Mouse (Mus musculus) kidney, embryonic 16.5 days (tissue): ENCODE results near the gene Tbata. TPM values are rescaled to one million over a fixed set of nuclear protein-coding genes. Genes with fewer than 3 reads are reported as not detected.
A peak's percentile ranks its signal among the peaks of the same experiment; 100 is the strongest.

Experiments used
- ATAC-seq: fragments of 200-750 bp; cut with Nextera tagmentation; 2 replicates; pipeline ENCODE4 v1.8.0; 2017; ENCODE audit warnings: moderate TSS enrichment; ENCODE audit not compliant: low FRiP score, low TSS enrichment
- H3K27ac ChIP-seq: fragments of 300-500 bp; sonication (generic); 2 replicates; pipeline ENCODE4 v1.5.1; 2014; ENCODE audit warnings: low read length
- H3K27me3 ChIP-seq: fragments of 300-500 bp; sonication (generic); 2 replicates; pipeline ENCODE4 v1.6.1; 2014; ENCODE audit warnings: low read length, control low read depth, mixed read lengths; ENCODE audit not compliant: insufficient read depth
- H3K36me3 ChIP-seq: fragments of 300-500 bp; sonication (generic); 2 replicates; pipeline ENCODE4 v1.6.1; 2014; ENCODE audit warnings: low read length, control low read depth, mixed read lengths; ENCODE audit not compliant: insufficient read depth
- H3K4me1 ChIP-seq: fragments of 300-500 bp; sonication (generic); 2 replicates; pipeline ENCODE4 v1.6.1; 2014; ENCODE audit warnings: low read length, control low read depth, mixed read lengths; ENCODE audit not compliant: insufficient read depth
- H3K4me2 ChIP-seq: fragments of 300-500 bp; sonication (generic); replicated peaks from 2 replicates; pipeline ENCODE4 v1.6.1; 2014; ENCODE audit warnings: low read depth, low read length
- H3K4me3 ChIP-seq: fragments of 300-500 bp; sonication (generic); 2 replicates; pipeline ENCODE4 v1.5.1; 2014; ENCODE audit warnings: mild to moderate bottlenecking, low read length
- H3K9ac ChIP-seq: fragments of 300-500 bp; sonication (generic); replicated peaks from 2 replicates; pipeline ENCODE4 v1.6.1; 2014; ENCODE audit warnings: low read length
- H3K9me3 ChIP-seq: fragments of 300-500 bp; sonication (generic); 2 replicates; pipeline ENCODE4 v1.6.1; 2016; ENCODE audit warnings: low read length, control low read depth
- WGBS: fragments of 180-500 bp; shearing (Covaris S2); extraction: QIAGEN DNeasy Blood & Tissue Kit; methylation state at CpG from one replicate; pipeline ENCODE4 v1.1.7; 2014; 5-methylcytosine and 5-hydroxymethylcytosine counted together
- polyA plus RNA-seq: library from polyadenylated mRNA; unstranded; fragments of >200 nt; fragmentation: Nextera tagmentation; extraction: Ambion mirVana; gene quantifications from 2 replicates; pipeline ENCODE4 v1.2.1, GENCODE M21; 2015

Gene Tbata
- polyA plus RNA-seq, 1 experiment from 2014 or later, result 0.24 TPM

- Histone ChIP-seq H3K4me1 (peaks cover 6% of the 10 kb centered on the region; the same call in 1 of the 2 replicates), H3K27ac (peak overlapping the region; percentile 94), H3K36me3 (0 out of 2 replicates have a peak, but pooled peaks cover 3% of the 10 kb centered on the region), H3K4me2 (peak overlapping the region; percentile 92), H3K9me3 (no peaks in the 10 kb centered on the region), H3K27me3 (no peaks in the 10 kb centered on the region), H3K4me3 (peak overlapping the region; percentile 87), H3K9ac (peak overlapping the region; percentile 92)
- no peak for ATAC-seq
- WGBS, result 0% methylated on average over 3 of the region's 3 CpGs
These were observed 26.0 kb upstream of the Tbata start for GRCm38 (mm10) chr10:61145766-61146118.

- peak overlapping the region; percentile 92 for H3K4me2 ChIP-seq
- WGBS, result 0% methylated on average over 41 of the region's 53 CpGs
- no peaks in the 10 kb centered on the region for H3K9me3 ChIP-seq
- peak overlapping the region; percentile 87 for H3K4me3 ChIP-seq
- no peaks in the 10 kb centered on the region for H3K27me3 ChIP-seq
- peaks cover 6% of the 10 kb centered on the region; the same call in 1 of the 2 replicates for H3K4me1 ChIP-seq
- peak overlapping the region; percentile 94 for H3K27ac ChIP-seq
- 0 out of 2 replicates have a peak, but pooled peaks cover under 1% of the 10 kb centered on the region for H3K36me3 ChIP-seq
- peak; percentile 64 for ATAC-seq
- peak overlapping the region; percentile 92 for H3K9ac ChIP-seq
These were observed 25.5 kb upstream of the Tbata start for GRCm38 (mm10) chr10:61146119-61146806.

GRCm38 (mm10) chr10:61146807-61147156, 25.0 kb upstream of the Tbata start:
- Histone ChIP-seq H3K27me3 (no peaks in the 10 kb centered on the region), H3K4me1 (peaks cover 6% of the 10 kb centered on the region; the same call in 1 of the 2 replicates), H3K9me3 (no peaks in the 10 kb centered on the region), H3K36me3 (no peaks in the 10 kb centered on the region), H3K27ac (peak overlapping the region; percentile 94), H3K4me3 (peak overlapping the region; percentile 87), H3K4me2 (peak overlapping the region; percentile 92), H3K9ac (peak overlapping the region; percentile 92)
- no peak; the same call in 1 of the 2 replicates for ATAC-seq
- WGBS, result 2% methylated on average over 8 of the region's 14 CpGs

DNA sequence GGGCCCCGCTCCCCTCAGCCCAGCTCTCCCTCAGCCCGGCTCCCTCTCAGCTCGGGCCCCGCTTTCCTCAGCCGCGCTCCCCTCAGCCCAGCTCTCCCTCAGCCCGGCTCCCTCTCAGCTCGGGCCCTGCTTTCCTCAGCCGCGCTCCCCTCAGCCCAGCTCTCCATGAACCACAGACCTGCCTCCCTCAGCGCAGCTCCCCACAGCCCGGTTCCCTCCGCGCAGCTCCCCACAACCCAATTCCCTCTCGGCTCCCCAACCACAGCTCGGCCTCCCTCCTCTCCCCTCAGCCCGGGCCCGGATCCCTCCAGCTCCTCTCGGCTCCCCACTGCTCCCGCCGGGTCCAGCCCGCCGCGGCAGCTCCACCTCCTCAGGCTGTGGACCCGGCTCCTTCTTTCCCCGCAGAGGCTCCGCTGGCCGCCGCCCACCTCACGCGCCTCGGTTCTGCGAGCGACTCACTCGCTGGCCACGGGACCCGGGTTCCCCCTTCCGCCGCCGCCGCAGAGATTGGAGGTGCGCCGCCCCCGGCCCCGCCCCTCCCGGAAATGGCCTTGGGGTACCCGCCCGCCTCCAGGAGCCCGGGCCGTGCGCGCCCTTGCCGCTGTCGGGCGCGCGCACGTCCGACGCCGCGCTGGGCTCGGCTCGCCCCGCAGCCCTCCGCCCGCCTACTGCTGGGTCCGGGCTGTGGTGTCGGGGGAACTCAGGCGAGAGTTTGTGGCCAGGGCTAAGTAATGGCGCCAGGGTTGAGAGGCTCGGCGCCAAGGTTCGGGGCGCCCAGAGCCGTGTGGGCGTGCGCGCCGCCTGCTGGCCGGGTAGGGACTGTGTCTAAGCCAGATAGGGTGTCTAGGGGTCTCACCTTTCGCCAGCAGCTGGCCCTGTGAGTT, 24.4 kb upstream of the Tbata start, which contains the start of gene Sgpl1:
Gene Sgpl1 (minus strand): TSS at position 547 of the 884 bp plus-strand sequence.
- peak; percentile 91 for ATAC-seq
- no peaks in the 10 kb centered on the region for H3K27me3 ChIP-seq
- WGBS, result under 1% methylated on average over 68 of the region's 82 CpGs

DNA sequence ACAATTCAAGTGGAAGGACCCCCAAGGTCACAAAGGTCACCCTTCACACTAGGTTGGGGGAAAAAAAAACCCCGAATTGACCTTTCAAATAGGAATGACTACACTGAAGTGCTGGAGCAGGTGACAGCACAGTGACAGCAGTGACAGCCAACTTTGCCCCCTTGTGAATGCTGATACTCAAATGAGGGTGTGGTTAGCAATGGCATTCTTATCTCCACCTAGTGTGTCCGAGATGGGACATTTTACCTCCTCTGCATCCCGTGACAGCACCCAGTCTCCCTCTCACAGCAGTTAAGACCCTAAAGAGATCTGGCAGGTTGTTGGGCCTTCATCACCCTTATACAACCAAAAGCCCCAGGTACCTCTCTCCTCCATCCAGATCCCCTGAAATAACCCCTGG, 22.3 kb upstream of the Tbata start:
- 87% methylated on average over 3 of the region's 3 CpGs for WGBS
- Histone ChIP-seq H3K4me3 (no peak overlapping the region), H3K9ac (no peak overlapping the region), H3K36me3 (no peaks in the 10 kb centered on the region), H3K4me1 (peaks cover 6% of the 10 kb centered on the region; the same call in 1 of the 2 replicates), H3K4me2 (no peak overlapping the region), H3K9me3 (no peaks in the 10 kb centered on the region), H3K27me3 (no peaks in the 10 kb centered on the region), H3K27ac (no peak overlapping the region)
- ATAC-seq, result no peak

More for the DNA sequence above, 24.4 kb upstream of the Tbata start, which contains the start of gene Sgpl1:
- peak within 1 kb of the TSS; percentile 87 for H3K4me3 ChIP-seq
- peak within 1 kb of the TSS; percentile 92 for H3K9ac ChIP-seq
- H3K4me1 ChIP-seq, result peaks cover 6% of the 10 kb centered on the region; the same call in 1 of the 2 replicates
- H3K27ac ChIP-seq, result peak within 1 kb of the TSS; percentile 94
- no peaks in the 10 kb centered on the region for H3K36me3 ChIP-seq
- H3K9me3 ChIP-seq, result no peaks in the 10 kb centered on the region
- peak within 1 kb of the TSS; percentile 92 for H3K4me2 ChIP-seq

DNA sequence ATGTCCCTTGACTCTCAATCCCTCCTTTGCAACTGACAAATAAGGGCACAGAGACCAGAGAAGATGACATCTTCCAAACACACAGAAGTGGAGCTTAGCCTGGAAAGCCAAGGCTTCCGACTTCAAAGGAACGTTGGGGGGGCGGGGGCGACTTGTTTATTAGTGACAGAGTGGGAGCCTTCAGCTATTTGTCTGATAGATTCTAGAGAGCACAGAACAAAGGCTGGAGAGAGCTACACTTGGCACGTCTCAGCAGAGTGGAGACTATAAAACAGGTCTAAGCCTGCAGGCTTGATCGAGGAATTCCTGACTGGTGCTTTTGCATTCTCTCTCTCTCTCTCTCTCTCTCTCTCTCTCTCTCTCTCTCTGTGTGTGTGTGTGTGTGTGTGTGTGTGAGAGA, 21.1 kb upstream of the Tbata start:
- Histone ChIP-seq H3K36me3 (no peaks in the 10 kb centered on the region), H3K4me2 (no peak overlapping the region), H3K9ac (no peak overlapping the region), H3K27me3 (no peaks in the 10 kb centered on the region), H3K4me3 (no peak overlapping the region), H3K9me3 (no peaks in the 10 kb centered on the region), H3K27ac (no peak overlapping the region), H3K4me1 (peaks cover 2% of the 10 kb centered on the region; the same call in 1 of the 2 replicates)
- 14% methylated on average over 6 of the region's 6 CpGs for WGBS
- no peak for ATAC-seq

DNA sequence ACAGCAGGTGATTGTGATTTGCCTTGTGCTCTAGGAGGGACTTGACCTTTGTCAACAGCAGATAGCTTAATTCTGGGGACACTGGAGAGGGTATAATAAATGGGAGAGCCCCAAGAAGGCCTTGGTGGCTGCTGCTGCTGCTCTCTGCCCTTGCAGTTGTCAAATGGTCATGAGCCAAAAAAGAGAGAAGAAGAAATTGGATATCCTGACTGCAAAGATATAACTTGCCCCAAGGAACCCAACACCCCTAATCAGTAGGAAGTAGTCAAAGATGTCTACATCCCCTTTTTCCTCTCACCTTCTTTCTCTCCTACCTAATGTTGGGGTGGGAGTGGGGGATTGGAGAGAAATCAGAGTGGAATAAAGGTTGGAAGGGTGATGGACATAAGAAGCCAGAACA, 19.6 kb upstream of the Tbata start:
- no peak overlapping the region for H3K27ac ChIP-seq
- no peaks in the 10 kb centered on the region for H3K9me3 ChIP-seq
- no peaks in the 10 kb centered on the region for H3K27me3 ChIP-seq
- no peaks in the 10 kb centered on the region for H3K36me3 ChIP-seq
- H3K9ac ChIP-seq, result no peak overlapping the region
- H3K4me2 ChIP-seq, result no peak overlapping the region
- no peak overlapping the region for H3K4me3 ChIP-seq
- no peaks in the 10 kb centered on the region for H3K4me1 ChIP-seq
- ATAC-seq, result no peak

- H3K9me3 ChIP-seq, result no peaks in the 10 kb centered on the region
- no peak overlapping the region for H3K27ac ChIP-seq
- ATAC-seq, result no peak
- no peaks in the 10 kb centered on the region for H3K27me3 ChIP-seq
- no peak overlapping the region for H3K9ac ChIP-seq
- H3K4me2 ChIP-seq, result no peak overlapping the region
- WGBS, result 80% methylated on average over 3 of the region's 3 CpGs
- no peak overlapping the region for H3K4me3 ChIP-seq
- no peaks in the 10 kb centered on the region for H3K4me1 ChIP-seq
- no peaks in the 10 kb centered on the region for H3K36me3 ChIP-seq
These were observed 16.1 kb upstream of the Tbata start for GRCm38 (mm10) chr10:61155611-61156010.

DNA sequence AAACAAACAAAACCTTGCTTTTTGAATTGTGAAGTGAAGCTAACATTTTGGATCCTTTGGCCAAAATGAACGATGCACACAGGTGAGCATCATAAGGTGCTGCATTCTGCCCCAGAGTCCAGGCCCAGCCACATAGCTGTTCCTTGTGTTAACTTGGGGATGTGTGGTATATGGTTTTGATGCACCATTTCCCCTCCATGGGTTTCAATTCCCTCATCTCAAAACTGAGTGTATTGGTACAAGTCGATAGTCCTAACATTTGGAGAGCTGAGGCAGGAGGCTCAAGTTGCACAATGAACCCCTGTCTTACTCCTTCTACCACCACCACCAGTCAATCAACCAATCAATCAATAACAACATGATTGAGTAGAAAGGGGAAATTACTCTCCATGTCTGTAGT, 15.3 kb upstream of the Tbata start:
- Histone ChIP-seq H3K27ac (no peak overlapping the region), H3K4me2 (no peak overlapping the region), H3K27me3 (no peaks in the 10 kb centered on the region), H3K4me1 (no peaks in the 10 kb centered on the region), H3K36me3 (no peaks in the 10 kb centered on the region), H3K9ac (no peak overlapping the region), H3K9me3 (no peaks in the 10 kb centered on the region), H3K4me3 (no peak overlapping the region)
- 92% methylated on average over 2 of the region's 2 CpGs for WGBS
- no peak for ATAC-seq
